ENCODE assay signal across 10 mouse cellular contexts in genomic region chr3:31166365-31166871, GRCm38 (mm10). TPM values are rescaled to one million over a fixed set of nuclear protein-coding genes. Genes with fewer than 3 reads are reported as not detected.
DNase-seq lines count a peak whose midpoint lies in the region; ATAC-seq and TF ChIP-seq lines count a peak whose summit lies in the region.
"Had no signal": no experiment of that assay in that cellular context is flagged by ENCODE, and none has a peak within 500 bp of the region (broad histone marks: within the 10 kb centered on the region; RNA-seq: fewer than 3 reads in every experiment).

No protein-coding gene starts in this region.

- H3K4me1 ChIP-seq in heart, postnatal 0 days (ENCODE audit: control insufficient read depth, insufficient read depth) = no peaks in the 10 kb centered on the region
- no peaks in the 10 kb centered on the region for H3K4me1 ChIP-seq in heart, embryonic 11.5 days (ENCODE audit: control insufficient read depth, insufficient read depth, low read length)
- peaks cover 10% of the 10 kb centered on the region for H3K4me1 ChIP-seq in forebrain, embryonic 15.5 days
- H3K4me1 ChIP-seq: liver, embryonic 12.5 days had no signal

- no peak overlapping the region for H3K4me3 ChIP-seq in heart, postnatal 0 days (ENCODE audit: low read depth, low read length)
- H3K4me3 ChIP-seq in heart, embryonic 11.5 days (ENCODE audit: low read depth, low read length) = no peak overlapping the region
- H3K4me3 ChIP-seq in forebrain, embryonic 15.5 days = no peak overlapping the region
- H3K4me3 ChIP-seq: heart, adult 2 months; liver, embryonic 12.5 days had no signal

- no peak for TF ChIP-seq CTCF in heart, postnatal 0 days (IDR thresholded peaks at IDR 0.05; ENCODE audit: low read depth)

- no peaks in the 10 kb centered on the region for H3K27me3 ChIP-seq in heart, postnatal 0 days (ENCODE audit: control insufficient read depth, insufficient read depth, low read length)
- no peaks in the 10 kb centered on the region for H3K27me3 ChIP-seq in heart, embryonic 11.5 days (ENCODE audit: control insufficient read depth, insufficient read depth, low read length)
- H3K27me3 ChIP-seq in forebrain, embryonic 15.5 days = no peaks in the 10 kb centered on the region
- H3K27me3 ChIP-seq: liver, embryonic 12.5 days had no signal

- intact Hi-C loops in left cerebral cortex, postnatal 10 days (cut with DNase I) = no loop called here
- intact Hi-C loops in gastrocnemius, postnatal 14 days (cut with DNase I; ENCODE audit: low total_unique reads) = no loop called here

- H3K9me3 ChIP-seq in heart, postnatal 0 days (replicated peaks; ENCODE audit: control insufficient read depth, low read length) = no peaks in the 10 kb centered on the region
- no peaks in the 10 kb centered on the region for H3K9me3 ChIP-seq in heart, embryonic 11.5 days (replicated peaks; ENCODE audit: control insufficient read depth, low read length)
- no peaks in the 10 kb centered on the region for H3K9me3 ChIP-seq in forebrain, embryonic 15.5 days
- H3K9me3 ChIP-seq: liver, embryonic 12.5 days had no signal

- ATAC-seq in heart, postnatal 0 days (ENCODE audit: insufficient read depth, low read depth) = peak; percentile 63
- ATAC-seq in heart, embryonic 11.5 days (replicated peaks; ENCODE audit: insufficient number of reproducible peaks, low FRiP score, low TSS enrichment) = no peak
- peak; percentile 74 for ATAC-seq in forebrain, embryonic 15.5 days (replicated peaks)
- ATAC-seq: liver, embryonic 12.5 days had no signal

- no peak overlapping the region for H3K4me2 ChIP-seq in heart, postnatal 0 days (ENCODE audit: low read depth, low read length)
- no peak overlapping the region for H3K4me2 ChIP-seq in heart, embryonic 11.5 days
- H3K4me2 ChIP-seq in forebrain, embryonic 15.5 days (replicated peaks) = no peak overlapping the region
- H3K4me2 ChIP-seq: liver, embryonic 12.5 days had no signal

- WGBS in heart, postnatal 0 days = 63% methylated on average over 12 of the region's 12 CpGs
- WGBS in heart, embryonic 11.5 days (ENCODE audit: insufficient replicate concordance) = 78% methylated on average over 12 of the region's 12 CpGs
- 9% methylated on average over 12 of the region's 12 CpGs for WGBS in forebrain, embryonic 15.5 days

- no peak overlapping the region for H3K27ac ChIP-seq in heart, postnatal 0 days (ENCODE audit: low read depth)
- H3K27ac ChIP-seq in heart, embryonic 11.5 days (ENCODE audit: low read depth, low read length) = no peak overlapping the region
- no peak overlapping the region for H3K27ac ChIP-seq in forebrain, embryonic 15.5 days (replicated peaks)
- H3K27ac ChIP-seq: heart, adult 2 months; liver, embryonic 12.5 days had no signal

- no peak for DNase-seq in heart, postnatal 0 days (ENCODE audit: low spot score)
- peak; percentile 60 for DNase-seq in Muller cell, postnatal 12 days (ENCODE audit: inconsistent ontology term)
- peak; percentile 31 to 45 for DNase-seq in left cerebral cortex, postnatal 10 days (ENCODE audit: extremely low spot score in 1 of 2, low spot score in 2 of 2)
- no peak for DNase-seq in gastrocnemius, postnatal 14 days
- no peak for DNase-seq in urinary bladder, adult 18-20 months (ENCODE audit: low spot score in 2 of 2)
- DNase-seq in gastrocnemius, adult 8-10 months (ENCODE audit: low spot score in 2 of 2) = no peak
- DNase-seq: heart, adult 2 months had no signal

- H3K36me3 ChIP-seq in heart, postnatal 0 days (replicated peaks; ENCODE audit: control insufficient read depth, insufficient read depth, low read length) = no peaks in the 10 kb centered on the region
- H3K36me3 ChIP-seq in heart, embryonic 11.5 days (ENCODE audit: control insufficient read depth, insufficient read depth, low read length) = no peaks in the 10 kb centered on the region
- no peaks in the 10 kb centered on the region for H3K36me3 ChIP-seq in forebrain, embryonic 15.5 days
- H3K36me3 ChIP-seq: liver, embryonic 12.5 days had no signal

- TF ChIP-seq EP300 in heart, postnatal 0 days (IDR thresholded peaks at IDR 0.05; ENCODE audit: low read depth) = no peak

- no peak overlapping the region for H3K9ac ChIP-seq in heart, postnatal 0 days (replicated peaks; ENCODE audit: low read depth, low read length)
- H3K9ac ChIP-seq in heart, embryonic 11.5 days (ENCODE audit: low read depth, low read length) = no peak overlapping the region
- H3K9ac ChIP-seq in forebrain, embryonic 15.5 days (replicated peaks) = no peak overlapping the region
- H3K9ac ChIP-seq: liver, embryonic 12.5 days had no signal

RNA-seq across cellular contexts. Expression of gene Cldn11, which starts 16.7 kb away (rescaled TPM):
- total RNA-seq in heart, postnatal 0 days (2014; rRNA removed; ENCODE audit: low replicate concordance) = 5.6 and 9.3 TPM in 2 replicates
- polyA plus RNA-seq in heart, postnatal 0 days (2015; fragmentation: Nextera tagmentation; extraction: Ambion mirVana) = 4.8 and 6.0 TPM in 2 replicates
- polyA plus RNA-seq in heart, embryonic 11.5 days (2014; fragmentation: Nextera tagmentation; extraction: Ambion mirVana) = 5.2 and 6.6 TPM in 2 replicates
- 34.8 and 40.0 TPM in 2 replicates for polyA plus RNA-seq in forebrain, embryonic 15.5 days (2015; fragmentation: Nextera tagmentation; extraction: Ambion mirVana)
- total RNA-seq in left cerebral cortex, postnatal 10 days (2021) = 10 to 100 TPM; 25.6 to 43.0 TPM
- total RNA-seq in gastrocnemius, postnatal 14 days (2021) = under 1 TPM; 0.58 to 0.78 TPM
- under 1 TPM in 2 of 4 experiments, not detected in 2; 0.34 to 0.54 TPM for total RNA-seq in gastrocnemius, adult 8-10 months (2022)

Comparison
In these comparisons a context has a peak if more than half of its experiments do, and no peak if none do; other contexts are left out.
1. DNase-seq: peak in Muller cell, postnatal 12 days (single experiment) and left cerebral cortex, postnatal 10 days (2 of 2); none in heart, postnatal 0 days (single experiment), gastrocnemius, postnatal 14 days (single experiment), urinary bladder, adult 18-20 months (0 of 2) and gastrocnemius, adult 8-10 months (0 of 2).